Mouse (Mus musculus): Measurements from ENCODE around the gene Rbm28. TPM values are rescaled to one million over a fixed set of nuclear protein-coding genes. Genes with fewer than 3 reads are reported as not detected.

Rbm28 gene
- polyA plus RNA-seq, 1 experiment from 2014 or later: 47.6 TPM

- Histone ChIP-seq H3K4me1 (ENCODE audit: control insufficient read depth, insufficient read depth, low read length) (peaks cover 9% of the 10 kb centered on the region), H3K4me2 (ENCODE audit: low read length) (peak overlapping the region; percentile 63), H3K9me3 (ENCODE audit: control insufficient read depth, low read length) (no peaks in the 10 kb centered on the region), H3K36me3 (ENCODE audit: control insufficient read depth, insufficient read depth, low read length) (peaks cover 17% of the 10 kb centered on the region), H3K9ac (replicated peaks; ENCODE audit: low read length) (peak overlapping the region; percentile 37), H3K27me3 (ENCODE audit: control insufficient read depth, insufficient read depth, low read length) (no peaks in the 10 kb centered on the region), H3K4me3 (replicated peaks; ENCODE audit: low read depth, low read length) (peak overlapping the region; percentile 31), H3K27ac (replicated peaks; ENCODE audit: low read depth, low read length) (peak overlapping the region; percentile 52)
- DNase-seq: peak; percentile 99
- 7% methylated on average over 25 of the region's 25 CpGs for WGBS
- ATAC-seq (ENCODE audit: low FRiP score, low TSS enrichment): peak; percentile 88
These were observed 33.8 kb upstream of the Rbm28 start for GRCm38 (mm10) chr6:29198309-29199222.

GRCm38 (mm10) chr6:29195846-29196698 lies 31.3 kb upstream of the Rbm28 start:
- H3K9ac ChIP-seq (replicated peaks; ENCODE audit: low read length): no peak overlapping the region
- H3K27me3 ChIP-seq (ENCODE audit: control insufficient read depth, insufficient read depth, low read length): no peaks in the 10 kb centered on the region
- ATAC-seq (ENCODE audit: low FRiP score, low TSS enrichment) (0 out of 2 replicates have a peak, but pooled peaks have one; percentile 19), DNase-seq (no peak)
- 79% methylated on average over 5 of the region's 5 CpGs for WGBS
- H3K36me3 ChIP-seq (ENCODE audit: control insufficient read depth, insufficient read depth, low read length): no peaks in the 10 kb centered on the region; the same call in 1 of the 2 replicates
- H3K4me2 ChIP-seq (ENCODE audit: low read length): no peak overlapping the region
- no peak overlapping the region for H3K27ac ChIP-seq (replicated peaks; ENCODE audit: low read depth, low read length)
- no peaks in the 10 kb centered on the region for H3K9me3 ChIP-seq (ENCODE audit: control insufficient read depth, low read length)
- H3K4me3 ChIP-seq (replicated peaks; ENCODE audit: low read depth, low read length): no peak overlapping the region
- peaks cover 9% of the 10 kb centered on the region for H3K4me1 ChIP-seq (ENCODE audit: control insufficient read depth, insufficient read depth, low read length)

GRCm38 (mm10) chr6:29195146-29195545 lies 30.3 kb upstream of the Rbm28 start:
- 84% methylated on average over 5 of the region's 5 CpGs for WGBS
- DNase-seq (no peak), ATAC-seq (ENCODE audit: low FRiP score, low TSS enrichment) (no peak)
- Histone ChIP-seq H3K9me3 (ENCODE audit: control insufficient read depth, low read length) (no peaks in the 10 kb centered on the region), H3K9ac (replicated peaks; ENCODE audit: low read length) (no peak overlapping the region), H3K4me1 (ENCODE audit: control insufficient read depth, insufficient read depth, low read length) (peaks cover 9% of the 10 kb centered on the region), H3K27ac (replicated peaks; ENCODE audit: low read depth, low read length) (no peak overlapping the region), H3K27me3 (ENCODE audit: control insufficient read depth, insufficient read depth, low read length) (no peaks in the 10 kb centered on the region), H3K4me2 (ENCODE audit: low read length) (no peak overlapping the region), H3K36me3 (ENCODE audit: control insufficient read depth, insufficient read depth, low read length) (no peaks in the 10 kb centered on the region), H3K4me3 (replicated peaks; ENCODE audit: low read depth, low read length) (no peak overlapping the region)

- DNase-seq: no peak
- H3K4me2 ChIP-seq (ENCODE audit: low read length): no peak overlapping the region
- no peaks in the 10 kb centered on the region for H3K9me3 ChIP-seq (ENCODE audit: control insufficient read depth, low read length)
- H3K36me3 ChIP-seq (ENCODE audit: control insufficient read depth, insufficient read depth, low read length): no peaks in the 10 kb centered on the region
- H3K4me3 ChIP-seq (replicated peaks; ENCODE audit: low read depth, low read length): no peak overlapping the region
- 77% methylated on average over 15 of the region's 15 CpGs for WGBS
- no peak overlapping the region for H3K9ac ChIP-seq (replicated peaks; ENCODE audit: low read length)
- H3K27me3 ChIP-seq (ENCODE audit: control insufficient read depth, insufficient read depth, low read length): no peaks in the 10 kb centered on the region
- peaks cover 9% of the 10 kb centered on the region for H3K4me1 ChIP-seq (ENCODE audit: control insufficient read depth, insufficient read depth, low read length)
- no peak overlapping the region for H3K27ac ChIP-seq (replicated peaks; ENCODE audit: low read depth, low read length)
- no peak for ATAC-seq (ENCODE audit: low FRiP score, low TSS enrichment)
These were observed 29.4 kb upstream of the Rbm28 start for GRCm38 (mm10) chr6:29193961-29194750.

GRCm38 (mm10) chr6:29187936-29188335 lies 23.1 kb upstream of the Rbm28 start:
- Histone ChIP-seq H3K4me1 (ENCODE audit: control insufficient read depth, insufficient read depth, low read length) (no peaks in the 10 kb centered on the region), H3K27ac (replicated peaks; ENCODE audit: low read depth, low read length) (no peak overlapping the region), H3K9me3 (ENCODE audit: control insufficient read depth, low read length) (no peaks in the 10 kb centered on the region), H3K27me3 (ENCODE audit: control insufficient read depth, insufficient read depth, low read length) (no peaks in the 10 kb centered on the region), H3K36me3 (ENCODE audit: control insufficient read depth, insufficient read depth, low read length) (no peaks in the 10 kb centered on the region), H3K4me2 (ENCODE audit: low read length) (no peak overlapping the region), H3K9ac (replicated peaks; ENCODE audit: low read length) (no peak overlapping the region), H3K4me3 (replicated peaks; ENCODE audit: low read depth, low read length) (no peak overlapping the region)
- DNase-seq: no peak
- no peak for ATAC-seq (ENCODE audit: low FRiP score, low TSS enrichment)
- WGBS: 82% methylated on average over 1 of the region's 1 CpGs

GRCm38 (mm10) chr6:29179843-29180242 lies 15.0 kb upstream of the Rbm28 start:
- peak overlapping the region; percentile 60 for H3K4me3 ChIP-seq (replicated peaks; ENCODE audit: low read depth, low read length)
- no peaks in the 10 kb centered on the region for H3K36me3 ChIP-seq (ENCODE audit: control insufficient read depth, insufficient read depth, low read length)
- 50% methylated on average over 8 of the region's 8 CpGs for WGBS
- H3K27me3 ChIP-seq (ENCODE audit: control insufficient read depth, insufficient read depth, low read length): 0 out of 2 replicates have a peak, but pooled peaks cover 8% of the 10 kb centered on the region
- H3K9ac ChIP-seq (replicated peaks; ENCODE audit: low read length): peak overlapping the region; percentile 83; the same call in 1 of the 2 replicates
- H3K27ac ChIP-seq (replicated peaks; ENCODE audit: low read depth, low read length): peak overlapping the region; percentile 90
- no peaks in the 10 kb centered on the region for H3K9me3 ChIP-seq (ENCODE audit: control insufficient read depth, low read length)
- peaks cover 5% of the 10 kb centered on the region; the same call in 1 of the 2 replicates for H3K4me1 ChIP-seq (ENCODE audit: control insufficient read depth, insufficient read depth, low read length)
- no peak for DNase-seq
- no peak for ATAC-seq (ENCODE audit: low FRiP score, low TSS enrichment)
- peak overlapping the region; percentile 86 for H3K4me2 ChIP-seq (ENCODE audit: low read length)

GRCm38 (mm10) chr6:29178888-29179658 lies 14.3 kb upstream of the Rbm28 start, which contains the start of gene Prrt4:
Gene Prrt4, minus strand, starts transcription at chr6:29179584.
- ATAC-seq (ENCODE audit: low FRiP score, low TSS enrichment) (peak; percentile 85), DNase-seq (peak; percentile 85)
- Histone ChIP-seq H3K36me3 (ENCODE audit: control insufficient read depth, insufficient read depth, low read length) (no peaks in the 10 kb centered on the region), H3K9me3 (ENCODE audit: control insufficient read depth, low read length) (no peaks in the 10 kb centered on the region), H3K9ac (replicated peaks; ENCODE audit: low read length) (peak within 1 kb of the TSS; percentile 83), H3K27me3 (ENCODE audit: control insufficient read depth, insufficient read depth, low read length) (0 out of 2 replicates have a peak, but pooled peaks cover 8% of the 10 kb centered on the region), H3K4me3 (replicated peaks; ENCODE audit: low read depth, low read length) (peak within 1 kb of the TSS; percentile 60), H3K4me2 (ENCODE audit: low read length) (peak within 1 kb of the TSS; percentile 86), H3K4me1 (ENCODE audit: control insufficient read depth, insufficient read depth, low read length) (peaks cover 5% of the 10 kb centered on the region; the same call in 1 of the 2 replicates), H3K27ac (replicated peaks; ENCODE audit: low read depth, low read length) (peak within 1 kb of the TSS; percentile 90)
- under 1% methylated on average over 76 of the region's 79 CpGs for WGBS
